Mouse (Mus musculus) midbrain, embryonic 15.5 days (tissue): ENCODE results near the gene Ifitm6. TPM values are rescaled to one million over a fixed set of nuclear protein-coding genes. Genes with fewer than 3 reads are reported as not detected.
A peak's percentile ranks its signal among the peaks of the same experiment; 100 is the strongest.

Source experiments
- ATAC-seq: fragments of 200-750 bp; cut with Nextera tagmentation; replicated peaks from 2 replicates; pipeline ENCODE4 v1.8.0; 2017; ENCODE audit warnings: moderate TSS enrichment
- H3K27ac ChIP-seq: fragments of 300-500 bp; sonication (generic); 2 replicates; pipeline ENCODE4 v1.5.1; 2015; ENCODE audit warnings: mild to moderate bottlenecking, inconsistent platforms
- H3K27me3 ChIP-seq: fragments of 300-500 bp; sonication (generic); replicated peaks from 2 replicates; pipeline ENCODE4 v1.6.1; 2015; ENCODE audit warnings: inconsistent platforms
- H3K36me3 ChIP-seq: fragments of 300-500 bp; sonication (generic); replicated peaks from 2 replicates; pipeline ENCODE4 v1.6.1; 2015; ENCODE audit warnings: inconsistent platforms
- H3K4me1 ChIP-seq: fragments of 300-500 bp; sonication (generic); 2 replicates; pipeline ENCODE4 v1.6.1; 2015; ENCODE audit warnings: inconsistent platforms
- H3K4me2 ChIP-seq: fragments of 300-500 bp; sonication (generic); 2 replicates; pipeline ENCODE4 v1.6.1; 2015; ENCODE audit warnings: inconsistent platforms, mild to moderate bottlenecking, moderate library complexity
- H3K4me3 ChIP-seq: fragments of 300-500 bp; sonication (generic); 2 replicates; pipeline ENCODE4 v1.5.1; 2015; ENCODE audit warnings: mild to moderate bottlenecking, inconsistent platforms
- H3K9ac ChIP-seq: fragments of 300-500 bp; sonication (generic); 2 replicates; pipeline ENCODE4 v1.6.1; 2015; ENCODE audit warnings: mild to moderate bottlenecking, inconsistent platforms
- H3K9me3 ChIP-seq: fragments of 300-500 bp; sonication (generic); 2 replicates; pipeline ENCODE4 v1.6.1; 2016; ENCODE audit warnings: inconsistent platforms
- WGBS: fragments of 180-500 bp; shearing (Covaris S2); methylation state at CpG from one replicate; pipeline ENCODE4 v1.1.7; 2015; ENCODE audit warnings: mixed read lengths; 5-methylcytosine and 5-hydroxymethylcytosine counted together
- polyA plus RNA-seq: library from polyadenylated mRNA; unstranded; fragments of >200 nt; fragmentation: Nextera tagmentation; extraction: Ambion mirVana; gene quantifications from 2 replicates; pipeline ENCODE4 v1.2.1, GENCODE M21; 2015

Gene Ifitm6
- polyA plus RNA-seq, 1 experiment from 2014 or later, result 0.99 TPM

GRCm38 (mm10) chr7:141052421-141052820 lies 34.7 kb upstream of the Ifitm6 start:
- no peaks in the 10 kb centered on the region for H3K9me3 ChIP-seq
- no peak overlapping the region for H3K4me3 ChIP-seq
- 90% methylated on average over 2 of the region's 2 CpGs for WGBS
- H3K36me3 ChIP-seq, result no peaks in the 10 kb centered on the region
- peaks cover 9% of the 10 kb centered on the region for H3K4me1 ChIP-seq
- no peak overlapping the region for H3K4me2 ChIP-seq
- H3K27ac ChIP-seq, result no peak overlapping the region
- H3K9ac ChIP-seq, result no peak overlapping the region
- no peak for ATAC-seq
- H3K27me3 ChIP-seq, result no peaks in the 10 kb centered on the region

GRCm38 (mm10) chr7:141052016-141052415 lies 34.3 kb upstream of the Ifitm6 start:
- H3K27ac ChIP-seq, result no peak overlapping the region
- no peak overlapping the region for H3K9ac ChIP-seq
- H3K9me3 ChIP-seq, result no peaks in the 10 kb centered on the region
- H3K36me3 ChIP-seq, result no peaks in the 10 kb centered on the region
- WGBS, result 92% methylated on average over 4 of the region's 4 CpGs
- H3K4me2 ChIP-seq, result no peak overlapping the region
- no peaks in the 10 kb centered on the region for H3K27me3 ChIP-seq
- no peak overlapping the region for H3K4me3 ChIP-seq
- ATAC-seq, result no peak
- H3K4me1 ChIP-seq, result peaks cover 13% of the 10 kb centered on the region

- peaks cover 13% of the 10 kb centered on the region for H3K4me1 ChIP-seq
- no peaks in the 10 kb centered on the region for H3K36me3 ChIP-seq
- H3K27ac ChIP-seq, result no peak overlapping the region
- H3K4me2 ChIP-seq, result no peak overlapping the region
- no peaks in the 10 kb centered on the region for H3K27me3 ChIP-seq
- no peak overlapping the region for H3K9ac ChIP-seq
- H3K4me3 ChIP-seq, result no peak overlapping the region
- 72% methylated on average over 17 of the region's 17 CpGs for WGBS
- no peak for ATAC-seq
- no peaks in the 10 kb centered on the region for H3K9me3 ChIP-seq
Measured at GRCm38 (mm10) chr7:141051060-141051685, 33.4 kb upstream of the Ifitm6 start.

GRCm38 (mm10) chr7:141049326-141049725 lies 31.6 kb upstream of the Ifitm6 start:
- 83% methylated on average over 2 of the region's 2 CpGs for WGBS
- Histone ChIP-seq H3K4me3 (no peak overlapping the region), H3K9me3 (no peaks in the 10 kb centered on the region), H3K27me3 (no peaks in the 10 kb centered on the region), H3K9ac (no peak overlapping the region), H3K4me2 (no peak overlapping the region), H3K36me3 (no peaks in the 10 kb centered on the region), H3K4me1 (peaks cover 13% of the 10 kb centered on the region), H3K27ac (no peak overlapping the region)
- ATAC-seq, result no peak

GRCm38 (mm10) chr7:141048226-141049218 lies 30.8 kb upstream of the Ifitm6 start:
- H3K4me2 ChIP-seq, result peak overlapping the region; percentile 65
- peak overlapping the region; percentile 40; the same call in 1 of the 2 replicates for H3K9ac ChIP-seq
- no peaks in the 10 kb centered on the region for H3K27me3 ChIP-seq
- H3K9me3 ChIP-seq, result no peaks in the 10 kb centered on the region
- H3K4me1 ChIP-seq, result peaks cover 13% of the 10 kb centered on the region
- peak; percentile 95 for ATAC-seq
- H3K27ac ChIP-seq, result peak overlapping the region; percentile 46
- H3K36me3 ChIP-seq, result no peaks in the 10 kb centered on the region
- peak overlapping the region; percentile 33 for H3K4me3 ChIP-seq
- 9% methylated on average over 21 of the region's 21 CpGs for WGBS

DNA sequence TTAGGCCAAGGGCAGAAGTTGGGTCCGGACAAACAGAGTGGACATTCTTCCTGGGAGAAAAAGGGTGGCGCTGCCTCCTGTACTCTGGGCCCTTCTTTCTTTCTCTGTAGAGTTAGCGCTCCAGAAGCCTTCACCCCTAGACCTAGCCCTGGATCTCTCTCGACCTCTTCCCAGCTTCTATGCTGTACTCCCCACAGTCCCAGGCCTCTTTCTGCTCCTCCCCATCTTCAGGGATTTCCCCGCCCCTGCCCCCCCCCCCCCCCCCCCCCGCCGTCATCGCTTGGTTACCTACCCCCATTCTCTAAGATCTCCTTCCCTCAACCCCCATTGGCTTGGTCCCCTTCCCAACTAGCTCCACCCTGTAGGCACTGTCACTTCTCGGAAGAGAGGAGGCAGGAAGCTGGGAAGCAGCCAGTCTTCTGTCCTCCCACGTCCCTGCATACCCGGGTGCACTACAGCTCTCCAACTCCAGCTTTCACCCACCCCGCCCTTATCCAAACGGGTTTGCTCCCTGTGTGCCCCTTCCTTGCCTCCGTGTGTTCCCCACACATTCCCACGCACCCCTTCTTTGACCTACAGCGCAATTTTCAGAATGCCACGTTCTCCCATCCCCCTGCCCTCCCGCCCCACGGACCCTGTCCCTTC lies 30.0 kb upstream of the Ifitm6 start:
- WGBS, result 10% methylated on average over 15 of the region's 19 CpGs
- Histone ChIP-seq H3K9me3 (no peaks in the 10 kb centered on the region), H3K36me3 (no peaks in the 10 kb centered on the region), H3K4me3 (peak overlapping the region; percentile 33), H3K27ac (peak overlapping the region; percentile 43), H3K27me3 (no peaks in the 10 kb centered on the region), H3K4me2 (peak overlapping the region; percentile 65), H3K4me1 (peaks cover 13% of the 10 kb centered on the region), H3K9ac (peak overlapping the region; percentile 29; the same call in 1 of the 2 replicates)
- peak; percentile 86 for ATAC-seq

- Histone ChIP-seq H3K36me3 (no peaks in the 10 kb centered on the region), H3K4me2 (peak overlapping the region; percentile 65), H3K4me3 (no peak overlapping the region), H3K9ac (no peak overlapping the region), H3K4me1 (peaks cover 13% of the 10 kb centered on the region), H3K27ac (peak overlapping the region; percentile 2; the same call in 1 of the 2 replicates), H3K27me3 (no peaks in the 10 kb centered on the region), H3K9me3 (no peaks in the 10 kb centered on the region)
- ATAC-seq, result no peak; the same call in 1 of the 2 replicates
- WGBS, result 69% methylated on average over 6 of the region's 6 CpGs
Measured at GRCm38 (mm10) chr7:141046931-141047580, 29.3 kb upstream of the Ifitm6 start.

- no peak overlapping the region for H3K4me3 ChIP-seq
- WGBS, result 58% methylated on average over 4 of the region's 4 CpGs
- H3K4me2 ChIP-seq, result no peak overlapping the region
- H3K4me1 ChIP-seq, result peaks cover 5% of the 10 kb centered on the region; the same call in 1 of the 2 replicates
- no peaks in the 10 kb centered on the region for H3K9me3 ChIP-seq
- ATAC-seq, result no peak
- H3K9ac ChIP-seq, result no peak overlapping the region
- no peaks in the 10 kb centered on the region for H3K27me3 ChIP-seq
- no peak overlapping the region for H3K27ac ChIP-seq
- no peaks in the 10 kb centered on the region for H3K36me3 ChIP-seq
Measured at GRCm38 (mm10) chr7:141042539-141042938, 24.8 kb upstream of the Ifitm6 start.

GRCm38 (mm10) chr7:141041661-141042060 lies 23.9 kb upstream of the Ifitm6 start:
- peak; percentile 48; the same call in 1 of the 2 replicates for ATAC-seq
- H3K36me3 ChIP-seq, result no peaks in the 10 kb centered on the region
- H3K27ac ChIP-seq, result 0 out of 2 replicates have a peak overlapping the region, but pooled peaks have one; percentile 8
- H3K27me3 ChIP-seq, result no peaks in the 10 kb centered on the region
- H3K4me2 ChIP-seq, result no peak overlapping the region
- H3K4me1 ChIP-seq, result no peaks in the 10 kb centered on the region
- H3K9me3 ChIP-seq, result no peaks in the 10 kb centered on the region
- no peak overlapping the region for H3K4me3 ChIP-seq
- H3K9ac ChIP-seq, result no peak overlapping the region
- WGBS, result 28% methylated on average over 5 of the region's 5 CpGs

DNA sequence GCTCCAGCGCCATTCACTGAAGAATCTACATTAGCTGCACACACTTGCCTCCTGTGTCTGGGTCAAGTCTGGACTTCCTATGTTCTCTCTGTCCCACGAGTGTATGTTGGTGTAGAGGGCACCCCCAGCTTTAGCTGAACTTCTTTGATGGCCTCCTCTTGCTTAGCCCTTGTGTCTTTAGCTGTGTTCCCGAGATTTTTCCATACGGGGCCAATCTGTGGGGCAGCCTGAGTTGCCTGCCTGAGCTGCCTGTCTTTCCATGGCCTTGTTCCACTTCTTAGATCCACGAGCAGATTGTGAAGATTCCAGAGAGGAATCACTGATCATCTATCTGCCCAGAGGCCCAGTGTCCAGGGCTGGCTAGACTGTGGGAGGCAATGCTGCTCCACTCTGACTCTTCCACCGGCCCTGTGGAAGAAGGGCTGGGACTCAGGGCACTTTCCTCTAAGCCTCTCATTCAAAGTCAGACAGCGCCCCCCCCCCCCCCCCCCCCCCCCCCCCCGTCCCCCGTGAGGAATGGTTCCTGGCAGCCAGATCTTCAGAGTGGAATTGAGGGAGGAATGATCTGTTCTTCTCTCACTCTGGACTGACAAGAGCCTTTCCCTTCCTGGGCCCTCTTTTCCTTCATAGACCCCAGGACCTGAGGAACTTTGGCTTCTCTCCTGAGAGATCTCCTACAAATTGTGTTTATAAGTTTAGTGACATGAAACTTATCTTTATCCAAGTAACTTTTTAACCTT lies 23.3 kb upstream of the Ifitm6 start:
- Histone ChIP-seq H3K9me3 (no peaks in the 10 kb centered on the region), H3K9ac (no peak overlapping the region), H3K4me2 (no peak overlapping the region), H3K27ac (peak overlapping the region; percentile 34; the same call in 1 of the 2 replicates), H3K4me3 (no peak overlapping the region), H3K4me1 (no peaks in the 10 kb centered on the region), H3K27me3 (no peaks in the 10 kb centered on the region), H3K36me3 (no peaks in the 10 kb centered on the region)
- 37% methylated on average over 6 of the region's 9 CpGs for WGBS
- no peak for ATAC-seq

DNA sequence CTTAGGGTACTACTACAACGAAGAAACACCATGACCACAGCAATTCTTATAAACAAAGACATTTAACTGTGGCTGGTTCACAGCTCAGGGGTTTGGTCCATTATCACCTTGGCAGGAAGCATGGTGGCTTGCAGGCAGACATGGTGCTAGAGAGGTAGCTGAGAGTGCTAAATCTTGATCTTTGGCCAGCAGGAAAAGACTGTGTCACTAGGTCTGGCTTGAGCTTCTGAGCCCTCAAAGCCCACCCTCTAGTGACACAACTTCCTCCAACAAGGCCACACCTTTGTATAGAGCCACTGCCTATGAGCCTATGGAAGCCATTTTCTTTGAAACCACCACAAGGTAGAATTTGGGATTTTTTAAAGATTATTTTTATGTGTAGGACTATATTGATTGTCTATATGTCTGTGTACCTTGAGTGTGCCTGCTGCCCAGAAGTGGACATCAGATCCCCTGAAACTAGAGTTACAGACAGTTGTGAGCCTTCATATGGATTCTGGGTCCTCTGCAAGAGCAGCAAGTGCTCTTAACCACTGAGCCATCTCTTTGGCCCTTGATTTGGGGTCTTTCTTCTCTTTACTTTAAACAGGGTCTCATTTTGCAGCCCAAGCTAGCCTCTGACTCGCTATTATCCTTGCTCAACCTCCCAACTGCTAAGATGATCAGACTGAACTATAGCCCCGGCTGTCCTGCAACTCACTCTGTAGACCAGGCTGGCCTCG lies 21.8 kb upstream of the Ifitm6 start:
- Histone ChIP-seq H3K4me1 (no peaks in the 10 kb centered on the region), H3K36me3 (no peaks in the 10 kb centered on the region), H3K9me3 (no peaks in the 10 kb centered on the region), H3K4me2 (no peak overlapping the region), H3K27me3 (no peaks in the 10 kb centered on the region), H3K4me3 (no peak overlapping the region), H3K9ac (no peak overlapping the region), H3K27ac (no peak overlapping the region)
- no peak for ATAC-seq
- 90% methylated on average over 4 of the region's 4 CpGs for WGBS
